Mouse (Mus musculus) CH12.LX (cell line): ENCODE measurements around the gene Neu2. TPM values are rescaled to one million over a fixed set of nuclear protein-coding genes. Genes with fewer than 3 reads are reported as not detected.

ENCODE experiments used
- DNase-seq: peaks from one replicate; pipeline ENCODE4 v3.0.0-alpha.2; 2013; ENCODE audit errors: extremely low read depth
- H3K27ac ChIP-seq: 2 replicates; pipeline ENCODE4 v1.5.1; 2012; ENCODE audit warnings: low read depth, mild to moderate bottlenecking, control low read depth, moderate library complexity; ENCODE audit not compliant: insufficient read depth
- H3K27me3 ChIP-seq: replicated peaks from 2 replicates; pipeline ENCODE3; 2012; ENCODE audit warnings: inconsistent platforms
- H3K36me3 ChIP-seq, 2 experiments: replicated peaks in 1 of 2; 2 replicates each; pipeline versions ENCODE3 to v1.6.1; 2012; ENCODE audit warnings: inconsistent platforms in 1 of 2, low read length in 1 of 2, mild to moderate bottlenecking in 1 of 2, mixed read lengths in 1 of 2, moderate library complexity in 1 of 2; ENCODE audit not compliant: control insufficient read depth in 1 of 2, insufficient read depth in 1 of 2
- H3K4me1 ChIP-seq, 2 experiments: 2 replicates each; pipeline ENCODE4 v1.6.1; 2012; ENCODE audit warnings: inconsistent platforms in 1 of 2, moderate library complexity in 1 of 2; ENCODE audit not compliant: insufficient read depth in 2 of 2, control insufficient read depth in 1 of 2
- H3K4me2 ChIP-seq: 2 replicates; pipeline ENCODE4 v1.6.1; 2012; ENCODE audit warnings: low read depth, mild to moderate bottlenecking, control low read depth; ENCODE audit not compliant: poor library complexity, insufficient read depth, severe bottlenecking
- H3K4me3 ChIP-seq, 3 experiments: fragments of 150-350 bp in 1 of 3; sonication (generic) in 1 of 3; replicated peaks in 1 of 3; 2 replicates each; pipeline versions ENCODE3 to v1.5.1; 2011 to 2012; ENCODE audit warnings: low read depth in 2 of 3, low read length in 2 of 3, mild to moderate bottlenecking in 2 of 3, moderate library complexity in 2 of 3, control low read depth in 1 of 3, improper control_type of control experiment in 1 of 3, inconsistent platforms in 1 of 3, mixed read lengths in 1 of 3; ENCODE audit not compliant: poor library complexity in 1 of 3
- H3K79me2 ChIP-seq: replicated peaks from 2 replicates; pipeline ENCODE4 v1.6.1; 2012; ENCODE audit warnings: mild to moderate bottlenecking, moderate library complexity; ENCODE audit not compliant: control insufficient read depth, poor library complexity, insufficient read depth, severe bottlenecking; ENCODE audit errors: extremely low read depth
- H3K9ac ChIP-seq: 2 replicates; pipeline ENCODE4 v1.6.1; 2012; ENCODE audit warnings: low read depth, mild to moderate bottlenecking, control low read depth, moderate library complexity; ENCODE audit not compliant: insufficient read depth
- H3K9me3 ChIP-seq: replicated peaks from 2 replicates; pipeline ENCODE3; 2012; ENCODE audit warnings: low read length, inconsistent platforms, mixed read lengths
- BHLHE40 ChIP-seq: IDR thresholded peaks from 2 replicates; pipeline ENCODE4 v1.6.1; 2011; ENCODE audit warnings: mild to moderate bottlenecking, low read depth, low read length, improper control_type of control experiment
- CHD1 ChIP-seq: IDR thresholded peaks from 2 replicates; pipeline ENCODE4 v1.6.1; 2012; ENCODE audit warnings: low read depth, low read length, improper control_type of control experiment, inconsistent platforms
- CHD2 ChIP-seq: IDR thresholded peaks from 2 replicates; pipeline ENCODE4 v1.6.1; 2011; ENCODE audit warnings: low read length, improper control_type of control experiment
- E2F4 ChIP-seq: IDR thresholded peaks from 2 replicates; pipeline ENCODE4 v1.6.1; 2011; ENCODE audit warnings: low read depth, low read length, improper control_type of control experiment; ENCODE audit not compliant: insufficient replicate concordance
- EP300 ChIP-seq: IDR thresholded peaks from 2 replicates; pipeline ENCODE4 v1.6.1; 2011; ENCODE audit warnings: low read length, improper control_type of control experiment
- ETS1 ChIP-seq: conservative IDR thresholded peaks from 2 replicates; pipeline ENCODE4 v1.6.1; 2012; ENCODE audit warnings: low read depth, mild to moderate bottlenecking, inconsistent platforms, low read length, improper control_type of control experiment, moderate library complexity
- HCFC1 ChIP-seq: IDR thresholded peaks from 2 replicates; pipeline ENCODE4 v1.6.1; 2012; ENCODE audit warnings: low read depth, mild to moderate bottlenecking, inconsistent platforms, low read length, improper control_type of control experiment
- IRF4 ChIP-seq: IDR thresholded peaks from 2 replicates; pipeline ENCODE4 v1.6.1; 2014; ENCODE audit warnings: low read depth, mild to moderate bottlenecking, inconsistent platforms, low read length, improper control_type of control experiment
- MAFK ChIP-seq: IDR thresholded peaks from 2 replicates; pipeline ENCODE4 v1.6.1; 2011; ENCODE audit warnings: low read length, improper control_type of control experiment; ENCODE audit not compliant: insufficient replicate concordance
- MAX ChIP-seq: IDR thresholded peaks from 2 replicates; pipeline ENCODE4 v1.6.1; 2011; ENCODE audit warnings: low read length, improper control_type of control experiment
- MXI1 ChIP-seq: IDR thresholded peaks from 2 replicates; pipeline ENCODE4 v1.6.1; 2011; ENCODE audit warnings: mild to moderate bottlenecking, low read depth, low read length, improper control_type of control experiment
- MYC ChIP-seq: IDR thresholded peaks from 2 replicates; pipeline ENCODE4 v1.6.1; 2011; ENCODE audit warnings: low read depth, mild to moderate bottlenecking, improper control_type of control experiment, low read length
- NELFE ChIP-seq: IDR thresholded peaks from 2 replicates; pipeline ENCODE4 v1.6.1; 2011; ENCODE audit warnings: low read depth, low read length, improper control_type of control experiment
- NRF1 ChIP-seq: IDR thresholded peaks from 2 replicates; pipeline ENCODE4 v1.6.1; 2014; ENCODE audit warnings: low read depth, mild to moderate bottlenecking, inconsistent platforms, low read length, improper control_type of control experiment, moderate library complexity
- POLR2A ChIP-seq: IDR thresholded peaks from 2 replicates; pipeline ENCODE4 v1.6.1; 2011; ENCODE audit warnings: low read depth, mild to moderate bottlenecking, improper control_type of control experiment, low read length
- POLR2AphosphoS2 ChIP-seq: IDR thresholded peaks from 2 replicates; pipeline ENCODE4 v1.6.1; 2011; ENCODE audit warnings: low read depth, low read length, improper control_type of control experiment
- SIN3A ChIP-seq: IDR thresholded peaks from 2 replicates; pipeline ENCODE4 v1.6.1; 2012; ENCODE audit warnings: low read length, improper control_type of control experiment, inconsistent platforms
- SMC3 ChIP-seq: IDR thresholded peaks from 2 replicates; pipeline ENCODE4 v1.6.1; 2011; ENCODE audit warnings: low read depth, low read length, improper control_type of control experiment
- TCF12 ChIP-seq: IDR thresholded peaks from 2 replicates; pipeline ENCODE4 v1.6.1; 2014; ENCODE audit warnings: low read depth, mild to moderate bottlenecking, inconsistent platforms, low read length, improper control_type of control experiment
- UBTF ChIP-seq: IDR thresholded peaks from 2 replicates; pipeline ENCODE4 v1.6.1; 2012; ENCODE audit warnings: low read depth, mild to moderate bottlenecking, inconsistent platforms, low read length, improper control_type of control experiment, moderate library complexity
- ZC3H11A ChIP-seq: IDR thresholded peaks from 2 replicates; pipeline ENCODE4 v1.6.1; 2012; ENCODE audit warnings: low read depth, mild to moderate bottlenecking, inconsistent platforms, low read length, improper control_type of control experiment
- dilution Hi-C: fragments of 300-500 bp; cut with MboI; formaldehyde crosslinking; loops from 2 replicates; pipeline ENCODE4 v1.14.3; 2020; ENCODE audit warnings: low sequenced_read_pairs; ENCODE audit not compliant: extremely low pct_unique_long_range_greater_than_20kb, extremely low pct_ligation_motif_present
- in situ Hi-C: fragments of 300-500 bp; cut with MboI; formaldehyde crosslinking; loops from 3 replicates; pipeline ENCODE4 v1.14.3; 2019; ENCODE audit warnings: low sequenced_read_pairs, low pct_ligation_motif_present, low pct_unique_long_range_greater_than_20kb, mixed read lengths
- polyA plus RNA-seq: library from polyadenylated mRNA; unstranded; fragments of >175 nt; gene quantifications from 2 replicates; pipeline ENCODE4 v1.2.1, GENCODE M21; 2012; ENCODE audit warnings: low read depth; ENCODE audit not compliant: insufficient read length
- total RNA-seq, 2 experiments: library from RNA; depleted of rRNA; stranded (reverse); fragments of 300-350 nt in 1 of 2; fragments of >200 nt in 1 of 2; gene quantifications; 2 replicates each; pipeline ENCODE4 v1.2.3; 2012 to 2014

Gene Neu2
- total and polyA plus RNA-seq, 3 experiments, result not detected

- Histone ChIP-seq H3K27ac (no peak overlapping the region), H3K4me1 (no peaks in the 10 kb centered on the region), H3K4me3 (no peak overlapping the region), H3K27me3 (no peaks in the 10 kb centered on the region), H3K9ac (no peak overlapping the region), H3K4me2 (no peak overlapping the region), H3K36me3 (no peaks in the 10 kb centered on the region), H3K79me2 (no peaks in the 10 kb centered on the region), H3K9me3 (no peaks in the 10 kb centered on the region)
- TF ChIP-seq CHD2 (no peak), E2F4 (no peak), MYC (no peak), UBTF (no peak), MAX (no peak), NRF1 (no peak), HCFC1 (no peak), BHLHE40 (no peak), TCF12 (no peak)
- dilution Hi-C loops (no loop called here), in situ Hi-C loops (no loop called here)
- DNase-seq, result no peak
These were observed 24.4 kb downstream of the Neu2 start for GRCm38 (mm10) chr1:87534118-87534517.

GRCm38 (mm10) chr1:87537008-87537407 lies 27.3 kb downstream of the Neu2 start:
- H3K9me3 ChIP-seq, result no peaks in the 10 kb centered on the region
- dilution Hi-C loops, result no loop called here
- no peaks in the 10 kb centered on the region for H3K27me3 ChIP-seq
- in situ Hi-C loops, result no loop called here
- H3K79me2 ChIP-seq, result no peaks in the 10 kb centered on the region
- no peak for DNase-seq
- peaks cover 0 to 3% of the 10 kb centered on the region in 2 experiments; a peak in 2 of 4 replicates for H3K4me1 ChIP-seq
- no peak overlapping the region for H3K27ac ChIP-seq
- no peak overlapping the region for H3K4me2 ChIP-seq
- H3K36me3 ChIP-seq, result no peaks in the 10 kb centered on the region
- TF ChIP-seq BHLHE40 (no peak), HCFC1 (no peak), MYC (no peak), MAFK (no peak), TCF12 (no peak), CHD1 (no peak), POLR2AphosphoS2 (no peak), ETS1 (no peak), POLR2A (no peak), CHD2 (no peak), EP300 (no peak), ZC3H11A (no peak), IRF4 (no peak), MXI1 (no peak), SMC3 (no peak), SIN3A (no peak), UBTF (no peak), NELFE (no peak)
- TF ChIP-seq, all 38 proteins: peak for 0
- Histone ChIP-seq H3K4me3 (no peak overlapping the region), H3K9ac (no peak overlapping the region)
